Mouse (Mus musculus): ENCODE results near the gene Htra2.

GRCm38 (mm10) chr6:83008659-83009058 is 46.4 kb downstream of the Htra2 start:
- TF ChIP-seq POLR2A (IDR thresholded peaks at IDR 0.05; ENCODE audit: insufficient read depth, low read length) (no peak), CTCF (IDR thresholded peaks at IDR 0.05; ENCODE audit: low read depth, low read length) (no peak)
